Mouse (Mus musculus) gastrocnemius, postnatal 14 days (tissue): ENCODE measurements at regions not wholly inside any gene's neighbourhood (a gene's known extent, or its start where the extent isn't known, plus 50 kb on each side); places are given as distances from the start of the nearest gene placed in this dataset.

Source experiments
- DNase-seq: peaks from one replicate; pipeline ENCODE4 v3.0.0; 2021; ENCODE audit warnings: mixed read lengths
- intact Hi-C: fragments of 180-260 bp; cut with DNase I; formaldehyde crosslinking; loops from one replicate; pipeline ENCODE4 v1.15.1; 2025; ENCODE audit warnings: low total_unique reads

DNA sequence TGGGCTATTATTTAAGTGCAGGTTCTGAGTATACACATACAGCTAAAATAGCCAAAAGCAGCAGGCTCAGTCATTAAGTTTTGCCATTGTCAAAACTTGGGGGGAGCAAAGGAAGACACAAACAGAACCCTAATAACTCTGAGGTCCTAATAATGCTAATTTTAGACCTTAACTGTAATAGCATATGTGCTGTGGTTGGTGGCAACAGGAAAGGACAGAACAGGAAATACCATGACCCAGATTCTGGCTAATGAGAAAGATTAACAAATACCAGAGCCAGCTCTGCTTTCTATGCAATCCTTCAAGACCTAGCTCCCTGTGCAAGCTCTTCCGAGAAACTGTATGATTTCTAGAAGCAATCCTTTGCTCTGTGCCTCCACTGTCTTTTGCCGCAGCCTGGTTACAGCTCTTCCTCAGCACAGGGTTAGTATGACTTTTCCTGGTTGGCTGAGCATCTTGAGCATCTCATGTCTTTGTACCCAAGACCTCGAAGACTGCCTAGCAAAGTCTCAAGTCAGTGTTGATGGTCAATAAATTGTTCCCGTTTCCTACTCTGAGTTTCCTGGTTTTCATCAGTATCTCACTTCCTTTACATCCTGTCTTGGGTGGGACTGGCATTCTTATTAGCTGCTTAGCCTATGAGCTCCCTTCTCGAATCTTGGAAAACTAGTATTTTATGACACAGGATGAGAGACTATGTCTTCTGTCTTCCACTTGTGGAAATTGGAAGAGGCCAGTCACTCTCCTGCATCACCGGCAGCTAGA, 49.9 kb upstream of the Eed start:
- DNase-seq: no peak
- intact Hi-C loops: no loop called here

DNA sequence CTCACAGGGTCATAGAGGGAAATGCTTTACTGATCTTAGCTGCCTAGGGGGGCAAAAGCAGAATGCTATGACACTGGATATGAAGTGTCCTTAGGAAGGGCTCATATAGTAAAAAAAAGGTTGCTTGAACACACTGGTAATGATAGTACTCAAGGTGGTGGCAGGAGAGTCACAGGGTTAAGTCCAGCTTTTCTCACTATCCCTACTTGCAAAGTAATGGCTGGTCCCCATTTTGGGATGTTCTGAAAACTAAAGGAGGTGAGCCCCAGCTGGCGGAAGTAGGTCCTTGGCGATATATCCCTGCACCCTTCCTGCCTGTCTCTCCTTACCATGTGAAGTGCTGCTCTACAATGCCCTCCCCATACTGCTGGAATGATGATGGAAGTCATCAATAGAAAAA, 52.3 kb upstream of the Eed start:
- intact Hi-C loops: no loop called here
- DNase-seq: no peak

DNA sequence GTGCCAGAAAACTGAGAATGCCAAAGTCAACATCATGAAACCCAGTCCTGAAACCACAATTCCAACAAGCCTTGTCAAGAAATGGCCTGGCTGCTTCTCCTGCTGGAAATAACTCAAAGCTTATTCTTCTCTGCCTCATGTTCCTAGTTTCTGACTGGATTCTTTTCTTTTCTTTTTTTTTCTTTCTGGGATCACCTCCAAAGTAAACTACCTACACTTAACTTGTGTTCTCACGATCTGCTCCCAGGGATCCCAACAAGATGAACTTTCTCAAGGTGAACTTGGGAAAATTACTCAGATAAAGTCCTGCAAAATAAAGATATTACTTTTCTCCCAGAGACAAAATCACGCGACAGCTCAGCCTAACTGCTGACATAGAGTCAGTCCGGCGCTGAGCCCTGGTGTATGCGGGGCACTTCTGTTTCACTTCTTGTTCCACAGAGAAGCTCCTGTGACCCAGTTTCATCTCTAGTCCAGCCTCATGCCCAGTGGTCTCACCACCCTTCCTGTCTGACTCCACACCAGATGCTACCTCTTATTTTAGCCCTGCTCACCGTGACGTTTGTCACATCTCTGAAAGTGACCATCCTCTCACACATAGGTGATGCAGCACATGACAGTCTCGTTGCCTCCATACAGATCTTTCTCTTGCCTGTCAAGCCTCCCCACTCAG, 53.0 kb upstream of the Eed start:
- intact Hi-C loops: no loop called here
- no peak for DNase-seq

DNA sequence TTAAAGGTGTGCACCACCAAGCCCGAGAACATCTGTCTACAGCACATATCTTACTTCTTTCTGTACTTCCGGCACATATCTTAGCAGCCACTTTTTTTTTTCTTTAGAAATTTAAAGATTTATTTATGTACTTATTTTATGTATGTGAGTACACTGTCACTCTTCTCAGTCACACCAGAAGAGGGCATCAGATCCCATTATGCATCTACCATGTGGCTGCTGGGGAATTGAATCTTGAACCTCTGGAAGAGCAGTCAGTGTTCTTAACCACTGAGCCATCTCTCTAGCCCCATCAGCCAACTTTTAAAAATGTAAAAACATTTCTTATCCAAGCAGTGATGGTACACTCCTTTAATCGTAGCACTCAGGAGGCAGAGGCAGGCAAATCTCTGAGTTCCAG, 53.7 kb upstream of the Eed start:
- DNase-seq: no peak
- intact Hi-C loops: no loop called here

DNA sequence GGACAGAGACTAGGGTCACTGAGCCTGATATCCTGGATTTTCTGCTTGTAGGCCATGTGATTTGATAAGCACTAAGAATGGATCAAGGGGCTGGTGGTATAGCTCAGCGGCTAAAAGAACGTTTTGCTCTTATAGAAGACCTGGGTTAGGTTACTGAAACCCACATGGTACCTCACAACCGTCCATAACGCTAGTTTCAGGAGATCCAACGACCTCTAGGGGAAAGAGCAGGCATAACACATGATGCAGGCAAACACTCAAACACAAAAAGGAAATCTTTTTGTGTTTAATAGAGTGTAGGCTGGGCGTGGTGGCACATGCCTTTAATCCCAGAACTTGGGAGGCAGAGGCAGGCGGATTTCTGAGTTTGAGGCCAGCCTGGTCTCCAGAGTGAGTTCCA, 54.6 kb upstream of the Eed start:
- DNase-seq: no peak
- intact Hi-C loops: no loop called here

DNA sequence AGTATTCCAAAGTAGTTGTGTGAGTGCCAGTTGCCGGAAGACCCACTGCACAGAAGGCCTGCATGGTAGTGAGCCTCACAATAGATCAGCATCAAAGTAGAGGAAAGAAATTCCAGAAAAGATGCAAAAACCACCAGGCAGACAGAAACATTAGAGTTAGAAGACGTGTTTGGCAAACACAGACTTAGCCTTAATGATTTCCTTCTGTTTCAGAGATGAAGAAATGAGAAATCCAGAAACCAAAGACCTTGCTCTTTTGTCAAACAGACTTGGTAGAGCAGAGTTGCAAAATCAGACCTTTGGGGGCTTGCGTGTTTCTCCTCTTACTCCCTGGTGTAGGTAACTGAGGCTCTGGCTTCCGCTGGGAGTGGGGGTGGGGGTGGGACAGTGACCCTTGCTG, 57.0 kb upstream of the Eed start:
- no peak for DNase-seq
- intact Hi-C loops: no loop called here

DNA sequence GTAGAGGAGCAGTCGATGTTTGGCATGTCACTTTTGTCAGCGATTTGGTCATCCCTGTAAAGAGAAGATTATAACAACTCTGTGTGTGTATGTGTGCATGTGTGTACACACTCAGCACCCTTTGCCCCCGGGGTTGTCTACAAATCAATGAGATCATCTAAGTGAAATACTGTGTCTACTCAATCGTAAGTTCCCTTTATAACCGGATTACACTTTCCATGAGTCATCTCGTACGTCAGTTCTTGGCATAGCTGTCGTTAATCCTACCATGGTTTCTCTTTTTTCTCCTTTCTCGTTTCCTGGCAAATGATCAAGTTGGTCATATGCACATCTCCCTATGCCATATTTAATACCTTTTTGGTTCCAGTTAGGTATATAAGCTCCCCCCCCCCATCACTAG, 58.7 kb upstream of the Eed start:
- intact Hi-C loops: no loop called here
- DNase-seq: no peak

DNA sequence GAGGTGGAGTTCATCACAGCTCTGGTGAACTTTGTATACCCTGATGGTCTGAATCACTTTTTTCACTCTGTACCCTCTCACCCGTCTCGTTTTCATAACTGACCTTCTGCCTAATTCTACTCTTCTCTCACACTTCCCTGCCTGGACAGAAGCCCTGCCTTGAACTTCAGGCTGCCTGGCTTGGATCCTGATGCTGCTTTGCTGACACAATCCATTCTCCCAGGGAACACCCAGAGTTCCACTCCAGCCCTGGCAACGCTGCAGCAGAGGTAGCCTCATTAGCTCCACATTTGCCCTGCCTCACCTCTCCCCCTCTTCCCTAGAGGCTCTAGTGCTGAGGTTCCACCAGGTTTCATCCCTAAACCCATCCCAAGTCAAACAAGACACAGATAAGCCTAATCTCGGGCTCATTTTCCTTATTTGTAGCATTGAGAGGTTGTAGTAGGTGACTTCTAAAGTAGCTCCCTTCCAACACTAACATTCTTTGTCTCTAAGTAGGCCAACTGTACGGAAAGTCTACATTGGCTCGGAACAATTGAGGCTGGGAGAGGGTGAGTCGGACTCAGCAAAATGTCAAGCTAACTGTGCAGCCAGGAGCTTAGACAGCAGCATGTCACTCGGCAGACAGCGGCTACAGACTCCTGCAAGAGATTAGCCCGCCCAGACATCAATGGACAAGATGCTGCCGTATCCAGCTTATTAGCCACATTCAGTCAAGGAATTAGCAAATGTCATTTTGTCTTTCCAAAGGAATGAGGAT, 60.0 kb upstream of the Eed start:
- DNase-seq: peak; percentile 77
- intact Hi-C loops: no loop called here

DNA sequence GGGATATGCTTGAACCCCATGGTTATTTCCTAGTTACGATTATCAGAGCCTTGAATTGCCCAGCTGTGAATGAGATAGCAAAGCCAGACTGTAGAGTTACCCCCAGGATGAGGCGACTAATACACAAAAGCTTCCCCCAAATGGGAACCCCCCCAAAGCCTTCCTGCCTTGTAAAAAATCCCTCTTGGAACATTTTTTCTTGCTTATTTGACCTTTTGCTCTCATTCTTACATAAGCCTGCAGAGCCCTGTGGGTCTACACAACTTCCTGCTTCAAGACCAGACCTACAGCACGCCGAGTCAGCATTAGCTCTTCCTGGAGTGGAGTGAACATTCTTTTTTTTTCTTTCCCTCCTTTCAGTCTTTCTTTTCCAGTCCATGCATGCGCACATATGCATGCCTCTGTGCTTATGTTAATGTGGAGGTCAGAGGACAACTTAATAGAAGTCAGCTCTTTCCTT, 60.8 kb upstream of the Eed start:
- intact Hi-C loops: no loop called here
- no peak for DNase-seq

DNA sequence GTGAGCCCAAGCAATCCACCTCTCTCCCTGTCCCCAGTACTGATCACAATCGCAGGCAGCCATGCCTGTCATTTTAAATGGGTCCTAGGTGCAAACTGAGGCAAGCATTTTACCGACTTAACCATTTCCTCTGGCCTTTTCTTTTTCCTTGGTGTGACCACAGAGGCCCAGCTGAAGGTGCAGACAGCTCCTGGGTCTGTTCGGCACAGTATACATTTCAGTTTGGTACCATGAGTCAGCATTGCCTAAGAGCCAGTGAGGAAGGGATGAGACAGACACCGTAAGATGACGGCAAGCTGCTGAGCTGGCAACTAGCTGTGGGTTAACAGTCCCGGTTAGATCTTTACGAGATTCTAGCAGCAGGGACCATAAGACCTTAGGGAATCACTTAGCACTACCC, 61.6 kb upstream of the Eed start:
- DNase-seq: no peak
- intact Hi-C loops: no loop called here

DNA sequence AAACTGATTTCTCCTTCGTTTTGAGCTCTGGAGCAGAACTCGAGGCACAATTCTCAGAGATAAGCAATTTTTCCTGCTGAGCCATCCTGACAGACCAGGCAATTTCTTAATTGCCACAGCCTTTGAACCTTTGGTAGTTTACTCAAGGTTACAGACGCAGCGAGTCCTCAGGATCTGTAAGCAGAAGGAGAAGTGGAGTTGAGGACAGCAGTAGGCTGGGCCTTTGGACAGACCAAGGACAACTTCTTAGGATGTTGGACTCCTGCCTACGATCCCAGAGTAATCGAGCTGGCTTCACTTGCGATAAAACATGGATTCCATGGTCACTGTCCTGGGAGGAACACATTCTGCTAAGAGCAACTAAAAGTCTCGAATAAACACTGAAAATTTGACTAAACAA, 62.7 kb upstream of the Eed start:
- DNase-seq: no peak
- intact Hi-C loops: no loop called here

DNA sequence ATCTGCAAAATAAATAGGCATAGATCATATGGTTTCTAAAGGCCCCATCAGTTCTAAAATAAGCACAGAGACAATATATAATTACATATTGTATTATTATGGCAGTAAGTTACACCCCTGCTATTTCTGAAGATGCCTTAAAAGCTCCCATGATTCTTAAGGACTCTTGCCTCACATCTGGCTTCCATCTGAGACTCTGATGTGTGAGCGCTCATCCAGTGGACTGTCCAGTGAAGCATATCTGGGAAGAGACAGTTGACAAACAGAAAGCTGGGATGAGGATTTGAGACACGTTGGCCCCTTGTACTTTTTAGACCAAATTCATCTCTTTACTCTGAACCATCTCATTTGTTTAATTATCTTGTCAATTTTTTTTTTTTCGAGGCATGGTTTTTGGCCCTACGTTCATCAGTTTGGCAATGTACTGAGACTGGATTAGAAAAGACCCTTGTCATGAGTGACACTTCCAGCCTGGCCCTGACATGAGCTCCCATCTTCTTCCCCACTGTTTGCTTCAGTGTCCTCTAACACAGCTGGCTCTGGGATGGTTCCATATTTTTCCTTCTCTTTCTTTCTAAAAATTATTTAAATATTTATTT, 63.4 kb upstream of the Eed start:
- intact Hi-C loops: no loop called here
- DNase-seq: no peak

DNA sequence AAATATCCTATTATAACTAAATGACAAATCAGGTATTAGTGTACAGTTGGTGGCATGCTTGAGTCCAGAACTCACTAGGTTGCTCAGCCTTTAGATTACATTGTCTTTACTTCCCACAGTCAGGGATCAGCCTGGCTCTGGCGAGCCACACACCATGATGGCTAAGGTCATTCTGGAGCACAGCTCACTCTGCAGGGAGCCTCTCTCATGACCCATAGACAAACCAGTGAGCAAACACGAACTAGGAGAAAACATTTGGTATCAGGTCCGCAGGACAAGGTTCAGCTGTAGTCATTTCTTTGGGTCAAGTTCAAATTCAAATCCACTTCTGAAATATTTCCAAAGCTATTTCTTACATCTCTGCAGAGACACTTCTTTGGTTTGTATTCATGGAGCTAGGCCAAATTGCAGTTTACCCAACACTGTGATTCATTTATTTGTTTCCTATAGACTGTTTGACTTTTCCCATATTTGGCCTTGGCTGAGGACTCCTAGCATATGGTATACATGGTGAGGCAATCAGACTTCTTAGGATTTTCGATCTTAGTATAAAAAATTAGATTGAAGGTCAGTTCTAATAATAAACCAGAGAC, 64.5 kb upstream of the Eed start:
- intact Hi-C loops: no loop called here
- DNase-seq: no peak

DNA sequence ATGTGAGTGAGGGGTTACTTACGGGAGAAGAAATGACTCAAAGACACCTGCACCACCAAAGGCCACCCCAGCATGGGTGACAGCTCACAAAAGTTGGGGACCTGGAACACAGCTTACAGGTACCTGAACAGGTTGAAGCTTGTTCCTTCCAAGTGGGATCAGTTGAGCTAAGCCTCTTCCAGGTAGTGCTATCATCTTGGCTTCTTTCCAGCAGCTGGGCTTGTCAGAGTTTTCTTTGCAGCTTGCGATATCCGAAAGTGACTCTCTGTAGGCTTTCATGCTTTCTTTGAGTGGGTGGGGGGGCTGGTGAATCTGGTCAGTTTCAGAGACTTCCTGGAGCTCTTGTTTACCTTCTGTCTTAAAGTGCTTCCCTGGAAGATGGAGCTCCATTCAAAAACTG, 65.4 kb upstream of the Eed start:
- DNase-seq: no peak
- intact Hi-C loops: no loop called here

DNA sequence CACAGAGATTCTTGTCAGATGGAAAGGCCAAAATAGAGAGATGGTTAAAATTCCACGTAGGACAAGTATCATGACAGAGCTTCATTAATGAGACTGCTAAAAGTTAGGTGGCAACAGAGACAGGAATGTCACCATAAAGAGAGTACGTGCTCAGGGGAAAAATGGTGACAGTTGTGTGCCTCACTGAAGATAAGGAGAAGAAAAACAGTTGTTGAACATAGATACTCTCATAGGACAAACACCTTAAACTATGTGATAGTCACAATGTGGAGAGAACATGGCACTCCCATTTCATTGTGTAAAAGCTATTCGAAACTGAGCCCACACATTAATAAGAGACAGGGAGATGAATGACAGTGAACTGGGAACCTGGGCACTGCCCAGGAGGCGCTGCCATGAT, 66.1 kb upstream of the Eed start:
- no peak for DNase-seq
- intact Hi-C loops: no loop called here

DNA sequence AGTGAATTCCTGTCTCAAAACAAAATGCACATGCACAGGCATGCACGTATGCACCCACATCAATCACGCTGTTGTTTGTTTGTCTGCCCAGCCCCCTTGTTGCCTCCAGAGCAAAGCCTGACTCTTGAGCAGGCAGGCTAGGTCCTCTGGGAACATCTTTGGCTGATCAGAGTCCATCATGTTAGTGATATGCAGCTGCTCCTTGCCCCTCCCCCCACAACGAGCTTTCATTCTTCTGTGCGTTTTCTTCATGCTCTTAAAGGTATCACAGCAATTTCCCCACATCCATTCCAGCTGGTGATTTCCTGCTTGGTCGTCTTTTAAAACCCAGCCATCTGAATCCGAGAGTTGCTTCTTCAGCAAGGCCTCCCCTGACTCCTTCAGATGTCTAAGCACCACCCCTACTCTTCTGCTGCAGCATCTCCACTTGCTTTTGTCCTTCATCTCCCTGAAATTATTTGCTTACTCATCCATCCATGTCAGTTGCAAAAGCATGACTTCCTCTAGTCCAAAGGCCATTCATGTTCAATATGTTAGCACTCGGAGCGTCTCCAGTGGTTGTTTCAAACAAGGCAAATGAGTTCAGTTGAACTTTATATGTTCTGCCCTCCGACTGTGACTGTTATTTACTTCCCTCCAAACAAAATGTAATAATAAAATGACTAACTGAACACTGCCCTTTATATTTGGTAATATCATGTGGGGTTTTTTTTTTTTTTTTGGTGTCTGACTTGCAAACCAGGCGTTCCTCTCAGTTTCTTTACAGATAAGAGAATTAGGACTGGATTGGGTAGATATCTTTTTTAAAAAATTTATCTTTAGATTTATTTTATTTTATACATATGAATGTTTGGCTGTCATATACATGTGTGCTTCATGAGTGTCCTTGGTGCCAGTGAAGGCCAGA, 67.9 kb upstream of the Eed start:
- peak; percentile 55 for DNase-seq
- intact Hi-C loops: no loop called here

DNA sequence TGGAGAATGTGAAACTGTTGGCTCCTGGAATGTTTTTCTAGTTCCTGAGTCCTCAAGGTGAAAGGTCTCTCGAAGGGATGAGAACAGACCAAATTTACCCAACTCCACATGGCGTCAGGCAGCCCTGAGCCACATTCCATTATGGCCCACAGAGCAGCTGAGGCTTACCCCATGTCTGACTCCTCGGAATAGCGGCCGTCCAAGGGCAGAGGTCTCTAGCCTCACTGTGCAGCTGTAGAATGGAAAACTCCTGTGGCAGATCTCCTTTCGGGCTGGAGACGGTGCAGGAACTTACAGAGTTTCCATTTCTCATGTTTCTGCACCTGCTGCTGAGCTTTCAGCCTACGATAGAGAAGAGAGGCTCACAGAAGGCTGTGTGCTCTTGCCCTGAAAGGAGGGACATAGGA, 69.1 kb upstream of the Eed start:
- peak; percentile 47 for DNase-seq
- intact Hi-C loops: no loop called here

DNA sequence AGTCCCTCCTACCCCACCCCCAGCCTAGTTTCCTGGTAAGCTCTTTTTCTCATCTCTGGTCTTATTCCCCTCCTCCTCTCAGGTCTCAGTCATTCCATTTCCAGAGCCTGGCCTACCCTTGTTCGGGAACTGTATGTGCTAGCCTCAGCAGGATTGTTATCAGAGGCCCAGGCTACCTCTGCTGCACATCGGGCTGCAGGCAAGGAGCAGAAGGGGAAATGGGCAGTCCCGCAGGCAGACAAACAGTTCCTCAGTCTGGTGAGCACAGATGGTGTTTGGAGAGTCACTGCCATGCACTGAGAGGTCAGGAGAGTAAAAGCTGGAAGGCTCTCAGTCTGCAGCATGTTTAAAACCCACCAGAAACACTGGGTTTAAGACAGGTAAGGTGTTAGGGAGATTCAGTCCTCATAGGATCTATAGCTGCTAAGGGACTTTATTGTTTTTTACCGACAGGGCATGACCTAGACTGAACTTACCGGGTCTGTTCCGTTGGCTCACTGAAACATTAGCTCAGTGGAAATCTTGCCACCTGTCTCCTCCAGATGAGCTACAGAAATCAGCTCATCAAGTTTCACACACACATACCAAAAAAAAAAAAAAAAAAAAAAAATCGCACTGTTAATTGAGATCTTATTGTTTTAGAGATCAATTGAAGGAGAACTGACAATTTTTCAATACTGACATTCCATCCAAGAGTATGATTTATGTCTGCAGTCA, 74.2 kb upstream of the Eed start:
- peak; percentile 17 for DNase-seq
- intact Hi-C loops: no loop called here
